Mouse (Mus musculus) thymus, postnatal 4 days (tissue): ENCODE measurements around the gene Pip5k1b.

ENCODE experiments used
- DNase-seq: peaks from one replicate; pipeline ENCODE4 v3.0.0; 2021

Gene Pip5k1b

DNA sequence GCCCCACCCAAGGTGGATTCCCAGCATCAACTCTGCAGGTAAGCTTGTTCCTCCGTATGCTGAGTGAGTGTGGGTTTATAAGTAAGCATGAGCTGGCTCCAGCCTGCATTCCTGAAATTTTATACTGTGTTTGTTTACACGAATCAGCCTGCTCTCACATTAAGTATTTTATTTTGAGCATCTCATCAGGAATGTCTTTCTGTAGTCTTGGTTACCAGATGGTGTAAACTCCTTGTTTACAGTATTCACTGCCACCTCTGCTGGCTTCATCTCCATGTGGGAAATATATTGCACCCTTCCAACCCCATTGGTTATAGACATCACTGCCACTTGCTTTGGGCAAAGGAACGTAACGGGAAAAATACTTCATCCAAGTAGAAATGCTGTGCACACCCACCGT lies 262.1 kb downstream of the Pip5k1b start:
- DNase-seq, result no peak

- peak; percentile 70 for DNase-seq
Measured at GRCm38 (mm10) chr19:24284187-24284586, 271.5 kb downstream of the Pip5k1b start.

DNA sequence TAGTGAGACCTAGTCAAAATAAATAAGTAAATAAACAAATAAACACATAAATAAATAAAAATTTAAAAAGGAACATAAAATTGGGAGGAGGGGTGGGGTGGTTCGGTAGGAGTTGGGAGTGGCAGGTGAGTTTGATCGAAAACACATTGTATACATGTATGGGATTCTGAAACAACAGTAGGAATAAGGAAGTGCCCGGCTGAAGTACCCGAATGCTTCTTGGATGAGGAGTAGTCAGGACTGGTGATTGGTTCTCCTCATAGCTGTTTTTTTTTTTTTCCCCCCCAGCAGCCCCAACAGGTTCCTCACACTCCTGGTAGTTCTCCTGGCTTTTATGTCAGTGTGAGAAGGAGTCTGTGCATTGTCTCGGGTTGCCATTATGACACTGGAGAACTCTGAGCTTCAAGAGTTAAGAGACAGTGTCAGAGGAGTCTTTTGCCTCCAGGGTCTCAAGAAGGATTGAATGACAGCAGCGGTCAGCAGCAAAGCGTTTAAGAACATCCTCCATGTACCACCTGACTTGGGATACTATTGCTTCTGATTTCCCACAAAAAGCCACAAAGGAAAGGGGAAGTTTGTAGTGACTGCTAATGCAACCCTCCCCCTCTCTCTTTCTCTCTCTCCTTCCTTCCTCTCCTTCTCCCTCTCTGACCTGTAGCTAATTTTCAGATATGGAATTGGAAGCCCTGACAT lies 274.2 kb downstream of the Pip5k1b start:
- DNase-seq, result no peak

DNA sequence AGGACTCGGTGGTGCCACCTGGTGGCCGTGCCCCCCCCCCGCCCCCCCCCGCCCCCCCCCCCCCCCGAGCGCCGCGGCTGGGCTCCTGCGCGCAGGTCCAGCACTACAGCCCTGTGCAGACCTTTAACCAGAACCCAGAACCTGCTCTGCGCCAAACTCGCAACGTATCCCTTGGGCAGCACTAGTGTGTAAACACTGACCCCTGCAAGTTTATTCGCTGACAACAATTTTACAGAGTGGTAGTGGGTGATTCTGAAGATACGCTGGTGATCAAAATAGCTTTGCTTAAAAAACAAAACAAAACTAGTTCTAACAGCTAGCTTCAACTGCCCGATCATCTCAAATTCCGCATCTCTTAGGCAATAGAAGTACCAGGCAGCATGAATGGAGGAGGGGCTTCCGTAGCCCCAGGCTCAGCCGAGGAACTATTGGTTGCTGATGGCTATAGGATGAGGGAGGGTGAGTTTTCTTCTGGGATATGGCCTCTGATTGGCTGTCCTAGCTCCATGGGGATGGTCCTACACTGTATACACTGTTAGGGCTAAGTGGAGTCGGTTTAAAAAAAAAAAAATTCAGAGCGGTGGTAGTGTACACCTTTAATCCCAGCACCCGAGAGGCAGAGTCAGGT lies 275.0 kb downstream of the Pip5k1b start, which contains the start of gene Fxn:
Gene Fxn (minus strand): TSS at position 5 of the 628 bp plus-strand sequence.
- DNase-seq, result peak; percentile 52

DNA sequence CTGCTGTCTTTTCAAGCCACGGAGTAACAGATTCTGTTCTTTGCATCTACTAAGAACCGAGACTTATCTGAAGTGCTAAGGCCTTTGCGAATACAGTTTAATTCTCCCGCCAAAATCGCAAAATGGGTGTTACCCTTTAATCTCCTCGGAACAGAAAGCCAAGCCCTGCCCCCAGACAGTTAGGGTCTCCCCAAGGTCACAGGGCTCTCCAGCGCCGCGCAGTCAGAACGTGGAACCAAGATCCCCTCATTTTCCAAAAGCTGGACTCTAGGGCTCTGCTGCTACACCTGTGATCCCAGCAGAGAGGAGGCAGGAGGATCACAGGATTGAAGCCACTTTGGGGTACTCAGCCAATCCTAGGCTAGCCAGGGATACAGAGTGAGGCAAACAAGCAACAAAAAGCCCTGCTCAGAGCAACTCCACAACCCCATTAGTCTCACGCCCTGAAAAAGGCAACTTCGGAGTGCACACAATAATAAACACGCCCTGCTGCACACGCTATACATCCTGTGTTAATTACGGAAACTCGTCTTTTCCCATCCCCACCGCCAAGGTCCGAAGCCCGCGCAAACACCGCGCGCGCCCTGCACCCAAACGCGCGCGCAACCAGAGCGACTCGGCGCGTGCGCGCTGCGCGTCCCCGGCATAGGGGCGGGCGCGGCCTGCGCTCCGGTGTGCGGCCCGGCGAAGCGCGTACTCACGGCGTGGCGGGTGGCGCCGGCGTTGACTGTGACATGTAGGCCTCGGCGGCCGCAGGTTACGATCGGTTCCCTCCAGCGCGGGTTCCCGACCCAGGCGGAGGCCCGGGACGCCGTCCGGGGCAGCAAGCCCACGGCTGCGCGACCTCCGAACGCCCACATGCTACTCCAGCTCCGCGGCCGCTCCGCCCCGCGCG lies 275.7 kb downstream of the Pip5k1b start:
- peak; percentile 92 for DNase-seq

DNA sequence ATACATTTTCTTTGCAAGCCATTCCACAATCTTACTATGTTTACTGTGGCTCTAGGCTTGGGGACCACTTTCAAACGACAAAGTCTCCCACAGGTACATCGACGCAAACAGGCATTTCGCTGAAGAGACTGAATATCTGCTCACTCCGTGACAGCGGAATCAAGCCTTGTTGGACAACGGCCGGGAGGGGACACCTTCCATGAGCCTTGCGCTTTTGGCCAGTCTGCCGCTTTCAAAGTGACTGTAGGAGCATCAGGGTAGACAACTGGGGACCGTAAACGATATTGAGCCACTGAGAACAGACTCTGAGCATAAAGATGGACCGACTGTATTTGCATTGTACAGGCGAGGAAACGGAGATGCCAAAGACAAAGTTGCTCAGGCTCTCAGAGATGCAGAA lies 276.8 kb downstream of the Pip5k1b start:
- no peak for DNase-seq

- DNase-seq, result no peak
Measured at GRCm38 (mm10) chr19:24274281-24274680, 281.4 kb downstream of the Pip5k1b start.

GRCm38 (mm10) chr19:24271746-24272426 lies 283.8 kb downstream of the Pip5k1b start:
- peak; percentile 87 for DNase-seq

- no peak for DNase-seq
Measured at GRCm38 (mm10) chr19:24271326-24271725, 284.3 kb downstream of the Pip5k1b start.

DNA sequence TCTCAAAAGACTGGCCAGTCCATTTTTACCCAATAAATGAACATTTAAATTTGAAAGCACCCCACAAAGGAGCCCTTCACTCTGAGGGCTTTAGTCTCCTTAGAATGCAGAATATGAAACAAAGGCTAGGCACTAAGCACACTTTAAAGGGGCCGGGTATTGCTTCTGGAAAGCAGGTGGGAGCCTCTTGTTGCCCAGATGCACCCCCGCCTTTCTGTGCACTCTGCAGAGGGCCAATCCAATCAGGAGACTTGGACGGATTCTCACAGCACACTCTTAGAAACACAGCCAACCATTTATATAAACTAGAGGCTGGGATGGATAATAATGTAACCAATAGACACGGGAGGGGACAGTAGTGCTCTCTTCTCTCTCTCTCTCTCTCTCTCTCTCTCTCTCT lies 287.1 kb downstream of the Pip5k1b start:
- no peak for DNase-seq

DNA sequence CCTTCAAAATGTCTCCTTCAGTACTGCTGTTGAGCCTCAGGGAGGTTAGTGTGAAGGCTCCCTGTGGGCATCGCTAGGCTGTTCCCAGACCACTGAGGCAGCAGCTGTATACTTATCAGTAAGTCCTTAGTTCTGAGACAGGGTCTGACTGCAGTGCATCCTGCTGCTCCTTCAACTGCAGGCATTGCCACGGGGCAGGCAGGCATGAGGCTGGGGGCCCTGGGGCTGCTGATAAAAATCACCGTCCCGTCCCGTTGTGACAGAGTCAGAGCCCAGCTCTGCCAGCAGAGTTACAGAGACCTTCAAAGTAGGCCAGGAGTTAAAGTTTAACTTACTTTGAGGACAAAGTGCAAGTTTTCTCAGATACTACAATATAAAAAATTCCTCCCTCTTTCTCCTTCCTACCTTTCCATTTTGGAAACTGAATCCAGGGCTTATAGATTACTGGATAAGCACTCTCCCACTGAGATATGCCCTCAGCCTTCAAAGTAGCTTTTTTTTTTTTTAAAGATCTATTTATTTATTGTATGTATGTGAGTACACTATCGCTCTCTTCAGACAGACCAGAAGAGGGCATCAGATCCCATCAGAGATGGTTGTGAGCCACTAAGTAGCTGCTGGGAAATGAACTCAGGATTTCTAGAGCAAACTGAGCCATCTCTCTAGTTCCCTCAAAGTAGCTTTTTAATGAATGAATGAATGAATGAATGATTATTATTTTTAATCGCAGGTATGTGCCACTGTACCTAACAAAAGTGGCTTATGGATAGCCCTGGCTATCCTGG lies 289.4 kb downstream of the Pip5k1b start:
- no peak for DNase-seq

DNA sequence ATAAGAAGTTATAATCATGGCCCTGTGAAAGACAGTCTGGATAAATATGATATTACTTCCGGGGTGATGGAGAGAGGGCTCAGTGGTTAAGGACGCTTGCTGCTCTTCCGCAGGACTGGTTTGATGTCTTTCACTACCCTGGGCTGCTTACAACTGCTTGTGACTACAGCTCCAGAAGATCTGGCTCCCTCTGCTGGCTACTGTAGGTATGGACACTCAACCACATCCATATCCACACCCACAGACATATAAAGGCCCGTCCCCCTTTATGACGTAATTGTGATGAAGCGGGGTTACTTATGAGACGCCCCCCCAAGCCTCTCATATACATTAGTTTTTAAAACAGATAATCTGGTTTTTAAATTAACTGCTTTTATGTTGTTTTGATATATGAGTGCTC lies 290.7 kb downstream of the Pip5k1b start:
- DNase-seq, result peak; percentile 86

DNA sequence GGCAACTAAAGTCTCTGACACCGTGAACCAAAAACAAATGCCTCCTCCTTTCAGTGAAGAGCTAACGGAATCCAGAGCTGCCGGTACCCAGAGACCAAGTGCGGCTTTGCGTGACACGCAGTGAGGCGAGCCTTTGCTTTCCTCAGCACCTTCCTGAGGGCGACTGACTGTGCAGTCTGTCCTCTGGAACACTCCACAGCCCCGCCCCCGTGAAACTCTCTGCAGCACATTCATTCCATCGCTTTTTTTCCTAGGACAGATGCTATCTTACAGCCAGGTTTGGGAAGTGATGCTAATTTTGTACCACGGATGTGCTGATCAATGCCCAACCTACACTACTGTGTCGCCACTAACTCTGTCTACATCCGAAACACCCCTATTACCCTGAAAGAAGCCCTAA lies 292.9 kb downstream of the Pip5k1b start:
- DNase-seq, result no peak

GRCm38 (mm10) chr19:24259390-24260351 lies 296.0 kb downstream of the Pip5k1b start:
- DNase-seq, result no peak

GRCm38 (mm10) chr19:24258368-24258767 lies 297.3 kb downstream of the Pip5k1b start:
- DNase-seq, result no peak

- no peak for DNase-seq
Measured at GRCm38 (mm10) chr19:24257962-24258361, 297.7 kb downstream of the Pip5k1b start.

DNA sequence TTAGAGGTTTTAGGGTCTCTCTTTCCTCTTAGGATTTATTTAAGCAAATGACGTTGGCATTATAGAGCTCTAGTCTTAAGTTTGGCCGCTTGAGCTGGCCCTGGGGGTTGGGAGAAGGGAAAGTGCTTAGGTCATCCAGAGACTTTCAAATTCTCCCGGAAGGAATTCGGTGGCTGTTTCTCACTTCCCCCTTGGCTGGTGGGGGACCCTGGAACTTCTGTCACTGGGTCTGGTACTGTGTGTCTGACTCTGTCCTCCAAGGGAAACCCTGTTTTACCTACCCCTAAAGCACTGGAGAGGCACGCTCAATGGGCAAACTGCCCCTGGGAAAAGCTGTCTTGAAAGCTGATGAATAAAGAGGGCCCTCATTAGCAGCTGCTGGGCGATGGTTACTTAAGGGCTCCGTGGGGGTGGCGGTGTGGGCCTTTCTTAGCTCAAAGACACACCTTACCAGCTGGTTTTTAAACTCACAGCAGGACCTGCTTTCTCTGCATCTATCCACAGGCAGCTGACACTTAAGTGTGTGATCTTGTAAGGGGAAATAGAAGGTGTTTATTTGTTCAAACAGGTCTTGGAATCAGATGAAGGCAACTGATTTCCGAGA lies 301.9 kb downstream of the Pip5k1b start:
- no peak for DNase-seq

DNA sequence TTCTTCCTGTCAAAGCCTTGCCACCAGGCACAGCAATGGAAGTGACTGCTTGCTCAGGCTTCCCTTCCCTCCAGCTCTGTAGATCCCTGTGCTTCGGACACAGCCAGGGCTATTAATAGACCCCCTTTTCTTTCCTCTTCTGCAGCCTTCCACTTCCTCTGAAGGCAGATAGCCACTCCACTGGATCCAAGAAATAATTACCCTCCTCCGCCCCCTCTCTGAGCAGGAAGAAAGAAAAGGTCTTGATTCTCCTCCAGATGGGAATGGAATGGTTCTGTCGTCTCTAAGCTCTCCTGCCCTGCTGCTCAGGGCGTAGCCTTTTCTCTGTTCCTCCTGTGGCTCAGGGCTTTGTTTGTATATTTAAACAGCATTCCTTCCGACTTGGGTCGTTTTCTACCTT lies 303.8 kb downstream of the Pip5k1b start:
- DNase-seq, result no peak
